Mouse (Mus musculus): Measurements from ENCODE around the gene Mpdz.

The Mpdz gene

DNA sequence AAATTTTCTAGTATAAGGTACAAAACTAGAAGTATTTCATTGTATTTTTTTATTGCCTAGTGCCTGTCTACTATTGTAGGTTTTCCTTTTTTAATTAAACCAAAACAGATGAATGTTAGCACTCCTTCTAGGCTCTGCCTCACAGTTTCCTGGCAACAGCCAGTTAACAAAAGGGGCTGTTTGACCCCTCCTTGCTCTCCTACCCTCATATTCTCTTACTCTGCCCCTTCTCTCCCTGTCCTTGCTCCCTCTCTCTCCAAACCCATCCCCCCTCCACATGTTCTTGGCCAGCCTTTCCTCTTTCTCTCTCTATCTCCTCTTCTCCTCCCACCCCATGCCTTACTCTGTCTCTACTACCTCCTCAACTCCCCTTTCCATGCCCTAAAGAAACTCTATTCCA is 53.4 kb downstream of the Mpdz start:
- DNase-seq (ENCODE audit: low read depth) = no peak

DNA sequence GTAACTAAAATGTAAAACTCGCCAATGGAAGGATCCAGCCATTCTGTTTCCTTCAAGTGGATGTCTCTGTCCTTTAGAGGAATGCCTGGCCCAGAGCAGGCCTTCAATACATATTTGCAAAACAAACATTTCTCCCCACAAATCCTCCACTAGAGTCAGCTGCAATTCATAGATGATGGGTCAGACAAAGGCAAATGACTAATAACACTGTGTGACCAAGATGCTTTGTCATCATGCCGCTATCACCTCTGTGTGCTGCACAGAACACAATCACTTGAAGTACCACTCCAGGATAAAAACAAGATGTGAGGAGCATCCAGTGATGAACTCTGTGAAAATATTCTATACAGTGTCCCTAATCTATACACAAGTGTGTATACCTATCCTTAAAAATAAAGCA is 55.0 kb downstream of the Mpdz start:
- DNase-seq (ENCODE audit: low read depth) = no peak

DNA sequence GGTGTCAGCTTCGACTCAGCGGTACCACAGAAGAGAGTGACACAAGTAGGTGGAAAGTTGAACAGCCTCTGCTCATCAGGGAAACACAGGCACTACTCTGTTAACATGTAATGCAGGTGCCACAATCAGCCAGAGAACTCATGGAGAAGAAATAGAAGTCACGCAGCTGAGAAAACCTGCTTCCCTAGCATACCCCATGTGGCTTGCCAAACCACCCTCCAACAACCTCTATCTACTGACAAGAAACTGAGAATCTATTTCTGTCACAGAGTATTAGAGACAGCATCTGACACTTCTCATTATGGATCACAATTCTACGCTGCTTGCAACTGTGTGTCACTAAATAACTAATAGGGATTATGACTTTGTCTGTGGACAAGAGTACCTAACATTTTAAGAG is 70.3 kb downstream of the Mpdz start:
- DNase-seq (ENCODE audit: low read depth) = no peak

DNA sequence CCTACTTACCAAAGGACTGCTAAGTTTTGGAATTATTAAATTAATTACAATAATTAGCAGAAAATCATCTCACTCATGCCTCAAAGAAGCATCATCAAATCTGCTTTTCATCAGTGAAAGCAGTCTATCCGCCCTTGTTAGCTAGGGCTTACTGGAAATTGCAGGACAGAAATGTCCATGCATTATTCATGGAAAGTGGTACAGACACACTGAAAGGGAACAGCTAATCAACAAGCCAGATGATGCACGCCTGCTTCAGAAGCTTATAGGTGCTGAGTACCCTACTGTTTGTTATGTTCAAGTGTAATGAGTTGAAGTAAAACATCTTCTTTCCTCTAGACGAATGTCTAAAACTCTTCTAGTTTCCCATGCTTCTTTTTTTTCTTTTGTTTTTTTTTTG is 91.2 kb downstream of the Mpdz start:
- no peak for DNase-seq (ENCODE audit: low read depth)

DNA sequence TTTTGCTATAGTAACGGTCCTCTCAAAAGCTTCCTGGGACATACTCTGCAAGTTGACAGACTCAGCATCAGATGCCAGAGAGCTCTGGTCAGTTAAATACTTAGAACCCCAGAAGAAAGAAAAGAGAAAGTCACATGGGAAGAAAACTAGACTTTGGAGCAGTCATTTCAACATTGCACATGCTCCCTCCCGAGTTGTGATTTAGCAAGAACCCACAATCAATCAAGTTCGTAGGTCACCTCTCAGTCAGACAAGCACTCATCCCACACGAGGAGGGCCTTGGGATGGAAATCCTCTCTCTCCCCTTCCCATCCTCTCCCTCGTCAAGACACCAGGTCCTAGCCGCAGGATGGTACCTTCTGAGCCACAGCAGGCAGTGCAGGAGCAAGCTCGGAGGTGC is 94.0 kb downstream of the Mpdz start:
- no peak for DNase-seq (ENCODE audit: low read depth)

DNA sequence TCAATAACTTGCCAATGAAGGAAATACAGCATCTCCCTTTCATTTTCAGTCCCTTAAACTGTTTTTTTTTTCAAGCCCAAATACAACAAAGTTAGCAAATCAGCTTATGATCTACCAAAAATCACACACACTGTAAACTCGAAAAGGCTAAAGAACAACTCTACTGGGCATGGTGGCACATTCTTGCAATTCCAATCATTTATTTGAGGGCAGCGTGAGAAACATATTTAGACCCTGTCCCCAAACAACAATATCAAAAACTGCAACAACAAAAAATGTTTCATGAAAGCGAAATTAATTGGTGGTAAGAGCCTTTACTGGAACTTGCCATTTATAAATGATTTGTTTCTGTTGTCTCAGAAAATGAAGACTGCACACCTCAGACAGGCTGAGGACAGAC is 97.5 kb downstream of the Mpdz start:
- no peak for DNase-seq (ENCODE audit: low read depth)

DNA sequence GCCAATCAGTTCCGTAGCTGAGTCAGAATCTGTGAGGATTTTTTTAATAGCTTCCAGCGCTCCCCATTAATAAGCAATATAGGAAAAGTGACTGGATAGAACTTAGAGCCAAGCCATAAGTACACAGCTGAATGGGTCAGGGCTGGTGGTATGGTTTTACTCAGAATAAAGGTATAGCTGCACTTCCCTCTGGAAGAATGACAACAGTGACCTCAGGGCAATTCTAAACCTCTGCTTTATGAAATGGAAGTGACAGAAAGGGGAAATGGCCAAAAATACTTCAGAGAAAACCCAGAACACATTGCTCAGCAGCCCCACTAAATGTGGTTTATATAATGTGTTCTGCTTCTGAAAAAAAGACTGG is 109.0 kb downstream of the Mpdz start:
- no peak for DNase-seq (ENCODE audit: low read depth)

DNA sequence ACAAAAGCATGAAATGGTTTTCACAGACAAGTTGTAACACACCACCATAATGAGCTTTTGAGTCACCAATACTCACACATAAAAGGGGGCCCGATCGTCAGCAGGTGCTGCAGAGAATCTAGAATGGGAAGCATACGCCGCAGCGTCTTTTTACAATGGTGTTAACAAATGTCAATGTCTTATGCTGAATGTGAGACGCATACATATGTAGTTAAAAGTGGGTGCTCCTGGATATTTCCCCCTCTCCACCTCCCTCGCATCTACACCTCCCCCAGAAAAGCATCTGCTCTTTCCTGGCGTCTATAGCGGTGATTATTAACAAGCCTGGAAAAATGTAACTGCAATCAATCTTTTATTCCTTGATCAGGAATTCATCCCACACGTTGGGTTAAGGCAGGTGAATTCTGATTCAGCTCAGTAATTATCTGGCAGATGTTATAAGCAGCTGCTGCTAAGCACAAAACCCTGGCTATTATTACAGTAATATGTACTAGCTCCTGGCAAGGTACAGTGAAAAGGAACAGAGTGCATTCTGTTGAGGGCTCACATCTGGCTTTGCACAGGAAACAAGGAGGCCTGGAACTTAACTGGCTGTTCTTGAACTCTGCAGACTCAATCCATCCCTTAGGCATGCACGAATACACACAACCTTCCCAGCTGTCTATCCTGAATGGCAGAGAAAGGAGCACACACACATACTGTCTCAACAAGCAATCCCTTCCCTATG is 109.6 kb downstream of the Mpdz start:
- DNase-seq (ENCODE audit: low read depth) = no peak

DNA sequence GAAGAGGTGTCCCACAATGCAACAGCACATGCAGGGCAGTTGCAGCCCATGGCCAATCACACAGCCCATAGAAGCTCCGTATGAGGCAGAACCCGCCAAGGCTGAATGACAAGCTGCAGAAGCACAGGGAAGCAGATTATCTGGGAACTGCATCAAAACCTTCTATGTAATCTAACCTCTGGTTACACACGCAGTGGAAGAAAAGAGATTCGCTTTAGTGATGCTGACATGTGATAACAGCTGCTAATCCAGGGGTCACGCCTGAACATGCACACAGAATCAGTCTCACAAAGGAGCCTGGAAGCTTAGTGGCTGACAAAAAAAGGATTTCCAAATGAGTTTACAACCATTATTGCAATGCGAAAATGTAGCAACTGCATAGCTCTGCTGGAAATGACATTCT is 110.2 kb downstream of the Mpdz start:
- no peak for DNase-seq (ENCODE audit: low read depth)

DNA sequence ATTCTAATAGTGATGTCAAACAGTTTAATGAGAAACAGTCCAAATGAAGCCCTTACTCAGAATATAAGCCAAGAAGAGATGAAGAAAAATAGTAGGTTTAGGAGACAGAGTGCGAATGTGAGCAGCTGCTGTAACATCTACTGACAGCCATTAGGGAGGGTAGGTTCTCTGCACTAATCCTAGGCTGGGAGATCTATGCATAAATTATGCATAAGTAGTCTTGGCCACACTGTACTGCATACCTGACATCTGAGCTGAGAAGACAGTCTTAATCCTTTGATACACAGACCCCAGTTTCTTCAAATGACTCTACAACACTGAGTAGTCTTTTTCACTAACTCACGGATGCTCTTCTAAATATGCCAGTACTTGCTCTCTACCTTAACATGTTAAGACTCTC is 114.9 kb downstream of the Mpdz start:
- DNase-seq (ENCODE audit: low read depth) = no peak

DNA sequence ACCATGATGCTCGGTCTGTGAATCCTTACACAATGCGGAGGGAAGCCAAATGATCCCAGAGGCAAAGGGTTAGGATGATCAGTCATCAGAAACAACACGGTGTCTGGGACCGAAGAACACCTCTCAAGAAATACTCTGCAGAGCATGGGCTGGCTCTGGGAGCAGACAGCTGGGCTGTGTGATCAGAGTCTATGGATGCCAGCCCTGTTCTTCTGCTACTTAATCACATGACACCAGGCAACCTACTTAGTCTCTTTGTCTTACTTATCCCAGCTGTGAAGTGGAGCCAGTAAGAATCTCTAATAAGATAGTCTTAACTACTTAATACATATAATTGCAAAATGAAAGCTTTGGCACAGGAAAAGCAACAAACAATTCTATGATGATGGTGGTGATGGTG is 118.8 kb downstream of the Mpdz start:
- DNase-seq (ENCODE audit: low read depth) = no peak

DNA sequence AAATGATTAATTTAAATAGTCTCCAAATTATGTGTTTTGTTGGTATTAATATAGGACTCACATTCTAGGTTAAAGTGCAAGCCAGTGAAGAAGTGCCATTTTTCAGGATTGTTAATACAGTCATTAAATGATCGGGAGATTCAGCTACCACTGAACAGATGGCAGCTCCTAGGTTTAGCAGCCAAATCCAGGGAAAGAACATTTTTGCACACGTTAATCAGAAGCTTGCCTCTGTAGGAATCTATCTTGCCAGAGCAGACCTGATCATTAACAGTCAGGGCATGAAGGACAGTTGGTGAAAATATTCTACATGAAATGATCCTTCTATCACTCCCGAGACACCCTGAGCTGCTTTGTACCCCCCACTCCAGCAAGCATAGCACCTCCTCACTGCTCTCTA is 120.4 kb downstream of the Mpdz start:
- no peak for DNase-seq (ENCODE audit: low read depth)

DNA sequence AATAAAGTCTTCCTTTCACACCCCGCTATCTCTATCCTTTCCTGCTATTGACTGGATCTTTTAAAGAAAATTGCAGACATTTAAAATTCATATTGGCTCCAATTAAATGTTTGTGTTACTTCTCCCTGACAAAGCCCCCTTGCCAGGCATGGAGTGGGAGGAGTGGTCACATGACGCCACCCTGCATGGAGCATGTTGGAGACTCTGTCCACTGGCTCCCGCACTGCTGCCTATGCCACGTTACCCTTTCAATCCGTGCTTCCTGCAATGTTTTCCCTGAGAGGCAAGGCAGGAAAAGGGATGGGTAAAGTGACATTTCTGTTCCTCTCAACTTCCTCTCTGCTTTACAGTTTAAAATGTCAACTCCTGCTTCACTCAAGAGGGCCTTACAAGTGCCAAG is 128.0 kb downstream of the Mpdz start:
- no peak for DNase-seq (ENCODE audit: low read depth)

DNA sequence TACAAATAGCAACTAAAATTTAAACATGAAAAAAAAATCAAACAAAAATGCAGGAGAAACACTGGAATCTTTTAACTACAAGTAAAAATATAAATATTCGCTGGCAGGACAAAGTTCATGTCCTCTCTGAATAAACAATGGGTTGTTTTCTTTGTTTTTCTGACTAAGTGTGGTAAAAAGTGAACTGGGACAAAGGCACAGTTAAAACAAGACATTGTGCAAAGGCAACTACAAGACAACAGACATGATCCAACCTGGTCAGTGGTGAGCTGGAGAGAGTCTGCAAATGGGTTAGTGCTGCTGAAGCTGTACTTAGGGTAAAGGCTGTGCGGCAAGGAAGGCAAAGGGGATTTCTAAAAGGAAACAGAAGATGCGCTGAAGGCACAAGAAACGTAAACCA is 129.4 kb downstream of the Mpdz start:
- DNase-seq (ENCODE audit: low read depth) = no peak

DNA sequence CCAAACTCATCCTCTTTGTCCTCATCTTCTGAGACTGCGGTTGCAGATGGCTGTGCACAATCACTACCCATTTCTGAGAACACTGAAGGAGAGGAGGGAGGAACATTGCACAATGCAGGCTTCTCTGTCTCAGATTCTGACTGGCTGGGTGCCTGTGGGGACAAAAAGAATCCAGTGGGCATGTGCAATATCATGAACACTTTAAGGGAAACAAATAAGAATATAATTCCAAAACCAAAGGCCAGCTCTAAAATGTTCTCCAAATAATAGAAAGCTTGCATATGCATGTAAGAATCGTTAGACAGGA is 132.5 kb downstream of the Mpdz start:
- DNase-seq (ENCODE audit: low read depth) = no peak

DNA sequence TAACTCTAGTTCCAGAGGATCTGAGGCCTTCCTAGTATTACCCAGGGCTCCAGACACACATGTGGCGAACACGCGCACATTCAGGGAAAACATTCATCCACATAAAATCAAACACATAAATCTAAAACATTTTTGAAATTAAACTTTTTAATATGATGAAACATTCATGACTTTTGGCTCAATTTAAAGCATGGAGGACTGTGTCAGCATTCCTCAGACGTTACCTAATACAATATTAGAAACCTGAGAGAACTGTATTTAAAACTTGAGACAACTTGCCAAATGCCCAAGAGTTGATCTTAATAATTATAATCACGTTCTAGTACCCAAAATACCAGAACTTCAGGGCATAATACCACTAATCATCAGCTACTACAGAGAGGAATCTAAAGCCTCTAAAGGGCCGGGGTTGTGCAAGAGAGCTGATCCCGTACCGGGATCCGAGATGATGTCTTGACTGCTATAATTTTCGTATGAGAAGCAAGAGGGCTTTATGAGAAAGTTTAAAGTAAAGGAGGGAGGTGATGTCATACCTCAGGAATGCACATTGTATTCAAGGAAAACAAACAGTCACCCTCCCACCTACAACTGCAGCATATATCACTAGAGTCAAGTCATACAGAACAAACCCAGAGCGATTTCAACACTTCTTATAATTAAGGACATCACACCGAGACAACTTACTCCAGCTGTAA is 133.0 kb downstream of the Mpdz start:
- DNase-seq (ENCODE audit: low read depth) = no peak

DNA sequence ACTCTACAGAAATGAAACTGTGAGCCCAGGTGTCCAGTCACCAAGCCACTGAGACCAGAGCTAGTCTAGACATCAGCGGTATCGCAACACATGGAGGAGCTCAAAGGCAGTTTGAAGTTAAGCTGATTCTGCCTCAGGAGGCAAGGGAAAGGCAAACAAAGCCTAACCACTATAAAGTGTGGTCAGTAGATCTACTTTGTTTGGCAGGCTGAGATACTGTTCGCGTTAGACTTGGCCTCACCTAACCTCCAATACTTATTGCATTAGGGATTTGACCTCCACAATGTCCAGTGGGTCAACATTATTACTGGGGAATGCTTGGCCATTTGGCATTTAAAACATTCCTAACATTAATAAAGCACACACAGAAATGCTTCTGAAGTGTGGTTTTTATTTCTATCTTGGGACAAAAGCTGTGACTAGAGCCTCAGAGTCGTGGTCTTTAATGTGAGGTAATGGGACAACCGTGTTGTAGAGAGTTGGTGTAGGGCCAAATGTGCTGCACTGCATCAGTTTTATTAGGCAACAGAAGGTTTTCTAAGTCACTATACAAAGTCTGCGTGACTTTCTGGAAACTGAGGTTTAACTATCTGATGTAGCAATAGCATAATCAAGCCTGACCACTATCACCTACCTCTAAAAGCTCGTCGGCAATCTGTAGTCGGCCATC is 134.9 kb downstream of the Mpdz start:
- no peak for DNase-seq (ENCODE audit: low read depth)

DNA sequence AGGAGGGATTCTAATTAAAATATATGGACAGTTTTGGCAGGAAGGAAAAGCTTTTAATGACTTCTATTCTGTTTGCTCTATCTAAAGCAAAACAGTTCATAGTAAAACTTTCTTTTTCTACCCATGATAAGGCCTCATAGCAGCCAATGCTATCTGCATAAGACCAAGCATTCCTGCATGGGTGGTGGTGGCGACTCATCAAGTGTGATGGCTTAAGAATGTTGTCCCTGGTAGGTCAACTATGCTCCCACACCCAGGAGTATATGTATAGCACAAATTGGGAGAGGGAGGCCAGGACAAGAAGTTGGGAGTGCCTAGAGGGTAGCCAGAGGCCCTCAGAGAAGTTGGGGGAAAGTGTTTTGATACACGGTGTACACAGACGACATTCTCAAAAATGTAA is 140.6 kb downstream of the Mpdz start:
- no peak for DNase-seq (ENCODE audit: low read depth)

DNA sequence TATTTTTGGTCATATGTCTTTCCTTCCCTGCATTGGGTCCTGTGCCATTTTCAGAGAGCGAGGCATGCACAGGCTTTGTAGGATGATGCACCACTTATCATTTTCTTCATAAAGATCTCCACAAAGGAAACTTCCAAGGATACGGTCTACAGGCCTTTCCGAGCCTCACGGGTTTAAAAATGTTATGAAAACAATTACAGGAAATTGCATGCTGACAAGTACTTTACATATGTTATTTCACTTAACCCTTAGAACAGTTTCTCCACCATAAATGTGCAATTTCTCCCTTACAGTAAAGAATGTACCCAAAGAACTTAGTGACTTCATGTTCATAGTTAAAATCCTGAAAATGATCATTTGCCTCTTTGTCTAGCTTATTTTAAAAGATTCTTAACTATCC is 144.2 kb downstream of the Mpdz start:
- no peak for DNase-seq (ENCODE audit: low read depth)

DNA sequence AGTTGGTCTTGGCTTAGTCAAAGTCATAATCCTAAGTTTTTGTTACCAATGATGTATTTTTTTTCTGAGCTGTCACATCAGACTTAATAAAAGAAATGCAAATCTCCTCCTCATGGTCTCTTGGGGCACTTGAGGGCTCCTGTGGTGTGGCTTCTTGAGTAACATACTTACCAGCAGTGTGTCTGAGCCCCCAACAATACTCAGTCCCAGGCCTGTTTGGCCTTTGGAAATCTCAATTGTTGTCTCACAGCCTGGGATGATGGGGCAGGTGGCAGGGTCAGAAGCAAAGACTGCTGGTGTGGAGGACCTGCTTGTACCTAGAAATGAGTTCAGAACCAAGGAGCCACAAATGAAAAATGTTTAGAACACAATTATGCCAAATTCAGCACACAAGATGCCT is 149.3 kb downstream of the Mpdz start:
- no peak for DNase-seq (ENCODE audit: low read depth)

DNA sequence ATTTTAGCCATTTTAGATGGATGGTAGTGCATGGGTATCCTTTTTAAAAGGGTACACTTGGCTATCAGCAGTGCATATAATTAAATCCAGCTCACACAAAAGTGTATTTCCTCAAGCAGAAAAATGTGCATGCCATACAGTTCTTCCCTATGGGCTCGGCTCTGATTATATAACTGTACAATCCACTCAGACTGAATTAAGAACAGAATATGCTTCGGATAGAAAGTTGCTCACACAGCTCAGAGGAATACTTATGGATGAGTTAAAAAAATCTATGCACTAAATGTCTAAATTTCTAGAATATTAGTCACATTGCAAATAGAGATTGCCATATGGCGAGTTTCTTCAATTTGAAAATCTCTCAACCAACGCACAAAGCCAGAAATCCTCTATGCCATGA is 157.1 kb downstream of the Mpdz start:
- DNase-seq (ENCODE audit: low read depth) = no peak

DNA sequence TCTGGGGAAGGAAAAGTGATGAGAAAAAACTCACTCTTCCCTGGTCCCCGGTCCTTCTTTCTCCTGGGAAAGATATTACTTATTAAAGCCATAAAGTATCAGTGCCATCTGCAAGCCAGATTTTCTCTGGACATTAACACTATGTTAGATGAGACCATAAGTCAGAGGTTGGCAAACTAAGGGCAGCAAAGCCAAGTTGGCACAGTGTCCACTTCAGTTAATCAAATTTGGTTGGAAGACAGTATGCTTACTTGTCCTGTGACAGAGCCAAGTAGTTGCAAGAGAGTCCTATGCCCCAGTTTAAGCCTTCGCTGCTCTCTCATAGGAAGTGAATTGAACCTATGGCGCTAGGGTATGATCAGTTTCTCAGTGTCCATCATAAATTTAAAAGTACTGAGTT is 159.0 kb downstream of the Mpdz start:
- no peak for DNase-seq (ENCODE audit: low read depth)

DNA sequence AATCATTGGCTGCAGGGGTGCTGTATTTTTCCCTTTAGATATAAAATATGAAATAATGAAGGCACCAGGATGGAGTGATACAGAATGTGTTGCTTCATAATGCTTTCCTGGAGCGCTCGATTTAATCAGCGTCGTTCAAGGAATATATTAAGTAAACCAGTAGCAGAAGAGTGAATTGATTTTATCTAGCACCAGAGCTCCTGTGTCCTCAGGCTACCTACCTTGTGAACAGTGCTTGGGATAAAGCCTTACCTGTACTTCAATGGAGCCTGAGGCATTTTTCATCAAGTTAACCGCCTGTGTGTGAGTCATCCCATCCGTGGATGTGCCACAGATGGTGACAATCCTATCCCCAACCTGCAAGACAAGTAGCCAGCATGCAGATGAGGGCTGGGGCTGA is 159.5 kb downstream of the Mpdz start:
- DNase-seq (ENCODE audit: low read depth) = no peak

DNA sequence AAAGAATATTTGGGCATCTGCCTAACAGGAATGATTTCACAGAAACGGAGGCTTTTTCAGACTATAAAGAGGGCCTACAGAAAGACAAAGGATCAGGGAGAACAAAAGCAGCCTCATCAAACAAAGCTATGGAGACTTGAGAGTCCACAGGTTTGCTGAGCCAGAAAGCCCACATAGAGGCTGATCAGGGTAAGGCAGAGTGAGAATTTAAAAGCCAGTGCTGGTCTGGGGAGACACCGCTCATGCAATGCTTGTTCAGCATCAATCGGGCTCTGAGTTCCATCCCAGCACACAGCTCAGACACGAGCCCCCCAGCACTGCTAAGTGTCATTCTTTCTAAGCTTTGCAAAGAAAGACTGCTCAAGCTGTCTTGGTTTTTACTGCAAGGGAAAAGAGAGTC is 162.5 kb downstream of the Mpdz start:
- DNase-seq (ENCODE audit: low read depth) = no peak
